Mouse (Mus musculus) kidney, postnatal 14 days (tissue): ENCODE results near the gene Sel1l.
"Not testable (repeated sequence)": the region's sequence is repeated elsewhere in the genome, so short reads cannot be mapped to it uniquely, and the experiment has no call there.

ENCODE experiments used
- DNase-seq: peaks from one replicate; pipeline ENCODE4 v3.0.0; 2022; ENCODE audit warnings: mixed read lengths

Sel1l gene

DNA sequence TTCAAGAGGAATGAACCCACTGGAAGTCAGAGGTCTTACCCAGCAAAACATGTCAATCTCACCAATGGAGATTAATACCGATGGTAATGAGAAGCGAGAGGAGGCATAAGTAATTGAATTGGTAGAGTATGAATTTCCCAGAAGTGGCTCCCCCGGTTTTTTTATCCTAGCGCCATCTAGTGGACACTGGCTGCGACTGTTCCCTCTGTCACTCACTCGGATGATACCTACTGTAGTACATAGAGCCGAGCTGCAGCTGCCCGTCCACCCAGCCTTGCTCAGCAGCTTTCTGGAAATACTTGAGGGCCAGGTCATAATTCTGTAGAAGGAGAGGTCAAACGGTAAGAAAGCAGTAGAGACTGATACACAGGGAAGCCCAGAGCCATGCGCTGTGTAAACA is 33.0 kb downstream of the Sel1l start:
- peak; percentile 58 for DNase-seq

DNA sequence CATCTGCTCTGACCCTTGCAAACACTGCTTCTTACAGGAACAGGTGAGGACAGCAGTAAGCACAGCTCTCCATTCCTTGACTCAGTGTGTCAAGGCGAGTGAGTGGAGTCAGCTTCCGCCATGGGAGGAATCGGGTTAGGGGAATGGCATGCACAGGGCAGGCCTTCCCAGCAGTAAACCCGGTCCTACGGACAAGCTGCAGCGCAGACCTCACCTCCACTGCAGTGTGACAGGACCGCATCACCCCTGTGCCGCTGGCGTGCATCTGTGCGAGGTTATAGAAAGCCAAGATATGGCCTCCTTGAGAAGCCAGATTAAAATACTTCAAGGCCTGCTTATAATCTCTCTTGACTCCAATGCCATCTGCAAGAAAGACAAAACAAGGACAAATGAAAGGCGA is 33.4 kb downstream of the Sel1l start:
- DNase-seq: no peak

DNA sequence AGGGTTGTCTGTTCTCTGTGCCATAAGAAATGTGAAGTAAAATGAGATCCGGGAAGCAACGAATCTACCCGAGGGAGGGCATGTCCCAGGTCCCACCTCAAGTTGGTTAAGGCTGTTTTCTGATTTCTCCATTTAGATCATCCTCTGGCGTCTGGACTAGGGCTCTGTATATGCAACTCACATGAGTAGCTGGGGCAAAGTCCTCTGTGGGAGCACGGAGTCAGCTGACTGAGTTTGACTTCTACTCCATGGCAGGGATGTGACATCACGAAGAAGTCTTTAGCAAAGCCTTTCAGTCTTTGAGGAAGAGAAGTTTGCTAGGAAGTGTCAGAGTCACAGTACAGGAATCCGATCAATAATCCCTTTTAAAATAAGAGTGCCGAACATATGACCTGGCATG is 40.0 kb downstream of the Sel1l start:
- no peak for DNase-seq

DNA sequence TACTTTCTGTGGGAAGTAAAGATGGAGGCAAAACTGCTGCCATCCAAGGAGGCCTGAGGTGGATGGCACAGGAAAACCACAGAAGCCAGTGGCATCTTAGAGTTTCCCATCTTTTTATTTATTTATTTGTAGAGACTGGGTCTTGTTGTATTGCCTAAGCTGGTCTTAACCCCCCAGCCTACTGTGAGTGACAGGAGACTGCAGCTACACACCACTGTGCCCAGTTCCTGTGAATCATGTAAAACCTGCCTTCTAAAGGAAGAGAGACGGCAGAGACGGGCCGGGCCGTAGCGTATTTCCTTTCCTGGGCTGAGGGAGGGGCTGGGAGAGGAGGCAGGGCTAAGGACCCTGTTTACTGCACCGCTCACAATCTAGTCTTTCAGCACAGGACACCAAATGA is 41.2 kb downstream of the Sel1l start:
- no peak for DNase-seq

DNA sequence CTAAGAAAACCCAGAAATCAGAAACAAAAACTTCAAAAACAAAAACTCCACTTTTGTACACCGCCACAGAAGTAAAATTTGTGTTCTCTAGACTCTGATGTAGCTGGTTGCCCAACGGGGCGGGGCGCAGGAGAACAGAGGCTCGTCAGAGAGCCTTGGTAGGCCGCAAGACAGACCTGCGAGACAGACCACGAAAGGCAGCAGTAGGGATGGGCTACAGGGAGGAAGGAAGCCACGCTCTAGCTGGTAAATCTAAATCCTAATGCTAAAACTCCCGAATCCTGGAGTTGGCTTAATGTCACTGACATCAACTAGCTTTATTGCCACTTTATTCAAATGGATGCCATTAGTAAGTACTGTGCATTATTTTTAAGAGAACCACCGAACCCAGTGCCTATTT is 41.9 kb downstream of the Sel1l start:
- DNase-seq: no peak

DNA sequence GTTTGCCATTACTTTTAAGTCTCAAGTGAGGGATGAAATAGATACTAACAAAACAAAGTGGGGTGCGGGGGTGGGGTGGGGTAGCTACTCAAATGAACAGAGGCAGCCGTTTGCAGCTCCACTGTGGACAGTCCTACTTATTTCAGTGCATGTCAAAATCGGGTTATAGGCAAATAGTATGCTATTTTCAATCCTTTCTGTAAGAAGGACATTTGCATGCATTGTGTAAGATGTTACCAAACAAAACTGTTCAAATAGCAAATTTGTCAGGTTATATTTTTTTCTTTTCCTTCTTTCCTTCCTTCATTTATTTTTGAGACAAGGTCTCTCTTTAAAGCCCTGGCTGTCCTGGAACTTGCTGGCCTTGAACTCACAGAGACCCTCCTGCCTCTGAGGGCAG is 44.7 kb downstream of the Sel1l start:
- DNase-seq: no peak

DNA sequence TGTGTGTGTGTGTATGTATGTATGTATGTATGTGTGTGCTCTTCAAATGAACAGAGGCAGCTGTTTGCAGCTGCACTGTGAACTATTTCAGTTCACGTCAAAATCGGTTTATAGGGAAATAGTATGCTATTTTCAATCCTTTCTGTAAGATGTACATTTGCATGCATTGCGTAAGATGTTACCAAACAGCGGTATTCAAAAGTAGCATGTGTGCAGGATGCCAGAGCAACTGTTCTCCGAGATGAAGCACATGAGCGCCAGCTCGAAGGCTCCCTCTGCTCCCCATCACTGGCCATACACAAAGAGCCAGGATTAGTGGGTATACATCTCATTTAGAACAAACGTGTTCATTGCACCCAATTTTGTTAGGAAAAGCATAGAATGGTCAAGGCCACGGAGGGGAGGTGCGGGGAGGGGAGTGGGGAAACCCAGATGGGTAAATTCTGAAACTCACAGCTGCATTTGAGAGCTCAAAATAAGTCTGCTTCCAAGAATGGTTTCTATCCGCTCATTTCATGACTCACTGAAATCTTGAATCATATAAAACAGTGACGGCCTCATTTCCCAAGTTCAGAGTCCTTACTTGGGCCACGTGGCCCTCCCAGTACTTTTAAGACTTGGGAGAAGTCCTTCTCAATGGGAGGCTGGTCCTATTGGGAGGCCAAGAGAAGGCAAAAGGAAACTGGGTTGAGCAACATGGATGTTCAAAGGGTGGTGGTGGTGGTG is 45.6 kb downstream of the Sel1l start:
- no peak for DNase-seq

DNA sequence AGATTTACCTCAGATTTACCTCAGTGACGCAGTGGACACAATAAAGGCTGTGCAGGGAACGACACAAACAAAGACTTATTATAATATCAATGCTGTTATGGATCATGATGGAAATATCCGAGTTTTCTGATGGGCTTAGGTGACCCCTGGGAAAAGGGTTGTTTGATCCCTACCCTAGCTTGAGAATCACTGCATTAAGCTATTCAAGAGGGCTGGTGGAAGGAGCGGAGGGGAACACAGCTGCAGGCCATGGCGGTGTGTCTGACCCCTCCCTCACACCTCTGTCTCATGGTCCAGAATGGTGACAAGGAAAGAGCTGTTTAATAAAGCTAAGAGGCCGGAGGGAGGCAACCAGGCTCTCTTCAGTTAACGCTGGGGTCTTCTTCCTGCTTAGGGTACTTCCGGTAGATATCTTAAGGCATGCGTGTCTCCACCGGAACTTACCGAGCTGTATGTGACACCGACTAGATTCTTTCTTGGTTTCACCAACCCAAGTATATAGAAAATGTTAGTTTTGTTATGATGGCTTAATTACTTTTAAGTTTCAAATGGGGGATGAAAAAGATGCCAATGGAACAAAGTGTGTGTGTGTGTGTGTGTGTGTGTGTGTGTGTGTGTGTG is 46.3 kb downstream of the Sel1l start:
- no peak for DNase-seq

DNA sequence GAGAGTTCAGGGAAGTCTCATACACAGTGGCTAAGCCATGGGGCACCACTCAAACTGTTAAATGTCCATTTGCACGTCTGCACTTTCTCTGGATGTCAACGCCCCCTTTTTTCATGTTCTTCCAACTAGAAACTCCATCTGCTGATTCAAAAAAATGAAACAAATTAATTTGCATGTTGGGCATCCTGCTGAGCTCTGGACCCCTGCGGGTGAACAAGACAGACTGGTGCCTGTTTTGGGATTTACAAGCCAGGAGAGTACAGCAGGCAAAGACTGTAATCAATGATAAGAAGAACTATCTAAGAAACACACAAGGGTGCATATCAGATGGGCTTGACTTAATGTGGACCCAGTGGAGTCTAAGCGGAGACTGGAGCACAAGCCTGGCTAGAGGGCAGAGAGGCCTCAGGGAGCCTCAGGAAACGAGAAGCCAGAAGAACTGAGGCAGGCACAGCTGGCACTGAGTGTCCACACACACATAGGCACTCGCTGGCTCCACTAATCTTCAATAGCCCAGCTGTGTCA is 48.0 kb downstream of the Sel1l start:
- no peak for DNase-seq

DNA sequence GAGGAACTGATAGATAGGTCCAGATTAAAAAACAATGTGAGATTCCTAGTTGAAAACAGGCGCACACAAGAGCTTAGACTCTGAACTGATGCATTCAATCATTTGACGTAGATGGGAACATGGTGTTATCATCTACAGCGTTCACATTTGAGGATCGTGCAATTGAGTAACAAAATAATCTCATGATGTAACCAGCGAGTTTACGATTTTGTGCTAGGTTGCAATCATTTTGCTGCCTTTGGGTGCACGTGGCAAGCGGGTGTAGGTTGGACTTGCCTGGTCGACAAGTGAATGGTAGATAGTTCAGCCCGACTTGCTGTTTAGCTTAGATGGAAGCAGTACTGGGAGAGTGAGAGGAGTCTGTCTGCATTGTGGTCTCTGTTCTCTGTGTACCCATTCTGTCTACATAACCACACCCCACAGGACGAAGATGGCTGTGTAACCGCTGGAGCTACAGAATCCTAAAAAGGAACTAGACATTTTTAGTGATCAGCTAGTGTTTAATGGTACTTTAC is 49.1 kb downstream of the Sel1l start:
- no peak for DNase-seq

DNA sequence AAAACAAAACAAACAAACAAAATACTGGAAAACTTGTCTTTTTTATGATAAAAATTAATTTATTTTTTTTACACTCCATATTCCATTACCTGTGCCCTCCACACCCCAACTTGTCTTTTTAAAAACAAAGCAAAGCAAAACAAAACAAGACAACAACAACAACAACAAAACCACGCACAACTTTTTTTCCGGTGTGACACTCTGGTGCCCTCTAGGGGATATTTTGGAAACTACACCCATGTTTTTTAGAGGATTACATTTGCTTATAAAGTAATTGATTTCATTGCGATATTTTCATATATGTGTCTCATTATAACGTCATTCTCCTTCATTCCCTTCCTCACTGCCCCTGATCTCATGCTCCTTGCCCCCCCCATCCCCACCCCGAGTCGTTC is 49.6 kb downstream of the Sel1l start:
- DNase-seq: peak; percentile 30

DNA sequence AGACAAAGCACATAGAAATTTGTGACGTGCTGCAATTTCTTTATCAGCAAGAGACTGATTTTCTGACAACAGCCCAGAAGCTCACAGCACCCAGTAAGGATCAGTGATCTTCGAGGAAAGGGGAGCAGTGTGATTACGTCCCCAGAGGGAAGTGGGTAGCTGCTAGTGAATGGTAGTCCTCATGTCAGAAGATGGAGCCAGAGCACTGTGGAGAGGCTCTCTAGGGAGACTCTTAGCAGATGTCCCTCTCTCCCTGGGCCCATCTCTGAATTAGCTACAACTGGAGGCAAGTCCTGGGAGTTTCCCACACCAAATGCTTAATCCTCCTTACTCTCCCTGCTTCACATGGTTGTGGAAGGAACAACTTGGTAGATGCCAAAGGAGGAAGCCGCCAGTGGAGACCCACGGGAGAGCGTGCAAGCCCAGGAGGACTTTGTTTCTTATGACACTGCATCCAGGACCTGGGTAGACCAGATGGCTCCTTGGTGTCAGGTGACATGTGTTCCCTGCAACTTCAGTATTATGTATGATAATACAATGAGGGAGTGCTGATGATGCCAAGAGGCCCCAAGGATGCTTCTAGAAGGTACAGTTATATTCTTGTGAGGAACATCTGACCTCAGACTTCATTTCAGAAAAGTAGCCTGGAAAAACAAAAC is 50.1 kb downstream of the Sel1l start:
- no peak for DNase-seq

DNA sequence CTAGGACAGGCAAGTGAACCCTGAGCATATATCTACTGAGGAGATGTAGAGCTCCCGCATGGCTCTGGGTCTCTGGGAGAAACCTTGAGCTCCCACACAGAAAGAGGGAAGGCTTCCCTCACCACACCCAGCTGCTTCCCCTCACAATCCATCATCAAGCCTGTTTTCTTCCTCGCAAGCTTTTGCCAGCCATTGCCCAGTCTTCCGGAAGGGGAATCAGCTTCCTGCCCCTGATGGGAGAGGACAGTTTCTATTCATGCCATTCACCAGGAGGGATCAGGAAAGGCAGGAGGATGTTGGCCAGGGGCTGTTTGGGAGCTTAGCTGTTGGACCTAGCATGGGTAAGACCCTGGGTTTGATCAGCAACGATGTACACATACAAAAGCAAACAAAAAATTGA is 52.2 kb downstream of the Sel1l start:
- DNase-seq: peak; percentile 58

DNA sequence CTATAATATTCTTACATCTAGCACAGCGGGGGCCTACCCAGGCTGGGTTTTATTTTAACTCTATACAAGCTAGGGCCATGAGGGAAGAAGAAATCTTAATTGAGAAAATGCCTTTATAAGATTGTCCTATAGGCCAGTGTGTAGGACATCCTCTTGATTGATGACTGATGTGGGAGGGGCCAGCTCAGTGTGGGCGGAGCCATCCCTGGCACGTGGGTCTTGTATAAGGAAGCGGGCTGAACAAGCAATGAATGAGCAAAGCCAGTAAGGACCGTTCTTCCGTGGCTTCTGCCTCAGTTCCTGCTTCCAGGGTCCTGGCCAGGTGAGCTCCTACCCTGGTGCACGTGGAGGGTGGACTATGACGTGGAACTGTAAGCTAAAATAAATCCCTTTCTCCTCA is 55.7 kb downstream of the Sel1l start:
- no peak for DNase-seq

DNA sequence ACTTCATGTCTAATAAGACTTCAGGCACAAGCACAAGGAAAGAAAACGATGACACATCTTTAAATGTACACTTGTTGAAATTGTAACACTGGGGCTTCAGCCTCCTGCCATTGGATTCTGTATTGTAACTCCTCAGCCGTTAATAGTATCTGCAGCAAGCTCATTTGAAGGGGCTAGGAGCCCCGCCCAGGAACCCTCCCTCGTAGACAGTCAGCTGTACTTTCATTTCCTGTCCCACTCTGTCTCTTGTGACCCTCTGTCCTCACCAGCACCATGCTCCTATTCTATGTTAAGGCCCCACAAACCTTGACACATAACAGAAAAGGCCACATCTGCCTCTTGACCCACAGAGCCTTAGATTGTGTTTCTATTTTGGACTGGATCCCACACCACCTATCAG is 57.1 kb downstream of the Sel1l start:
- DNase-seq: no peak

DNA sequence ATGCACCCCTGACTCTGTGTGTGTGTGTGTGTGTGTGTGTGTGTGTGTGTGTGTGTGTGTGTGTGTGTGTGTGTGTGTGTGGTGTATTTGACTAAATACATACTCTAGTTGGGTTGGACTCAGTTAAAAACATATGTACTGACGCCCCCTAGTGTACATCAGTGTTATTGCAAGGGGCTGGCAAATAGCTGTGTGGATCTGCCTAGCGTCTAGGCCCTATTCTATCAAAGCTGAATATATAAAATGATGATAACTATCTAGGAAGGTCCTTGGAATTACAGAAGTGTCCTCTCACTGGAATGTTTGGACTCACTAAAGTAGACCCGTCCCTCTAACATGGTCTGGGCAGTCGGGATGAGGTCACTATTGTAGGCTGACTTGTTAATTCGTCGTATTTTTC is 59.2 kb downstream of the Sel1l start:
- DNase-seq: peak; percentile 74

DNA sequence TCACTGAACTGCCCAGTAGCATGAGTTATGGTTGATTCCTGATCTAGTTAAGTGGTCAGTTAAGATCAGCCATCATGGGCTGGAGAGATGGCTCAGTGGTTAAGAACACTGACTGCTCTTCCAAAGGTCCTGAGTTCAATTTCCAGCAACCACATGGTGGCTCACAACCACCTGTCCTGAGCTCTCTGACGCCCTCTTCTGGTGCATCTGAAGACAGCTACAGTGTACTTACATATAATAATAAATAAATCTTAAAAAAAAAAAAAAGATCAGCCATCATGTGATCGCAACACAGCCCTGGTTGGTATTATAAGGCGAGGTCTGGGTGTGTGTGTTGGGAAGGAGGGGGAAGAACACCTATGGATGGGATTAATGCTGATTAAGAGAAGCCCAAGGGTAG is 60.5 kb downstream of the Sel1l start:
- not testable (repeated sequence) for DNase-seq

DNA sequence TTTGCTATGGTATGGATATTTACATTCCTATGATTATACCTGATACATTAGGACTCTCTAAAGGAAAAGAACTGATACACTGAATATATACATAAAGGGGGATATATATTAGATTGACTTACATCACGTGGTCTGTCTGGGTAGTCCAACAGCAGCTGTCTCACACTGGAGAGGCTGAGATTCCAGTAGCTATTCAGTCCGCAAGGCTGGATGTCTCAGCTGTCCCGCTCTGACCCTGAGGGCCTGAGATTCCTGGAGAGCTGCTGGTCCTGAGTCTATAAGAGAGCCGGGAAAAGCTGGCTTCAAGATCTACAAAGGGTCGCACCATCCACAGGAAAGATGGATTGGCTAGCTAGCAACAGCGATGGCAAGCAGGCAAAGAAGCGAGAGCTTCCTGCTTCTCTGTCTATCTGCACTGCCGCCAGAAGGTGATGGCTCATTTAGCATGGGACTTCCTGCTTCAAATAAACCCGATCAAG is 61.0 kb downstream of the Sel1l start, which contains the start of gene Ston2:
TSS of gene Ston2 (minus strand) at position 429 of the 479 bp plus-strand sequence.
- DNase-seq: no peak

DNA sequence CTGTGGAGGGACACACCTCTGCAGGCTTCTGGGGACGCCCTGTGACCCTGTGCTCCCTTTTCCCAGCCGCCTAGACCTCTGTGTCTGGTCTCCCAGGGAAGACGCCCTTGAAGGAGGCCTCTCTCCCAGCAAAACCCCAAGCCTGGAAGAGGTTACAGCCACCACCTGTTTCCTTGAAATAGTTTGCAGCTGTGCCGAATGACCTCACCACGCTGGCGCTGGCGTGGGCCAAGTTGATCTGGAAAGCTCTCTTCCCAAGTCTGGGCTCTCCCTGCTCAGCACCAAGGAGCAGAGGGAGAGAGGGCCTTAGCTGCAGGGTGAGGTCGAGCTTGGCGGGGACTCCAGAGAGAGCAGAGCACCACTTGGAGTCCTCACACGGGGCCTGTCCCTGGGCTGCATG is 62.6 kb downstream of the Sel1l start:
- no peak for DNase-seq

DNA sequence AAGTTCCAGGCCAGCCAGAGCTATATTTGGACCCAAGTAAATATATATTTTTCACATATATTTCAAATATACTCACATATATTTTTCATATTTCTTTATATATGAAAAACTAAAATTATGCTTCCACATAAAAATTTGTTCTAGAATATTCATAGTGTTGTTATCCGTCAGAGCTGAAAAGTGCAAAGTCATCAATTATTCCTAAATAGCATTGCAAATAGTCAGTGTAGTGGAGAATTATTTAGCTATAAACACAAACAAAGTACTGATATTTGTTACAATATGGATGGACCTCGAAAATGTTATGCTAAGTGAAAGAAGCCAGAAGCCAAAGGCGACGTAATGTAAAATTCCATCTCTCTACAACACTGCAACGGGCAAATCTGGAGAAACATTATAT is 67.5 kb downstream of the Sel1l start:
- DNase-seq: no peak

DNA sequence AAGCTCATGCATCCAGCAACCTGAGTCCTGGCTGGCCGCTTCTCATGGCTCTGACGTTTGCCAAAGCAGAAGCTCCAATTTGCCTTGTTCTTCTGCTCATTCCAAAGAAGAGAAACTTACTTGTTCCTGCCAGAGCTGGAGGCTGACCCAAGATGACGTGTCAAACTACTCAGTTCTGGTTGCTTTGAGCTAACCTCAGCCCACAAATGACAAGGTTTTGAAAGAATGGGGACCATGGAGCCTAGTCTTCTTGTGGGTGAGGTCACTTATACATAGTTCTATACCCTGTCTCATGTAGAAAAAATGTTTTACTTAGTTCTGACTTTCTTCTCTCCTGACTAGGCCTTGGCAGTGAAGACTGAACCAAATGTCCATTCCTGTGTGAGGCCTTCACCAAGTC is 68.4 kb downstream of the Sel1l start:
- DNase-seq: no peak

DNA sequence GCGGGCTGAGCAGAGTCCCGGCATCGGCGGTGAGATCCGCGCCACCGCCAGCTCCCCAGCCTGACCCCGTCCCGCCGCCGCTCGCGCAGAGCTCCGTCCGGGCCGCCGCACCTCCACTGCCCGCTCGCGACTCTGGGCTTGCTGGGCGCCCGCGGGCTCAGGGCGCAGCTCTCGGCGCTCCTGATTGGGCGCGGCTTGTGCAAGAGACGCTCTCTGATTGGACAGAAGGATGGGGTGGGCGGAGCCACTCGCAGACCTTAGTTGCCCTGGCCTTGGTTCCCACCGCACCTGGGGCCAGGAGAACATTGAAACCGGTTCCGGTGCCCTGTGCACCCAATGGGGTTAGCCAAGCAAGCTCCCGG is 70.0 kb downstream of the Sel1l start:
- peak; percentile 92 for DNase-seq

DNA sequence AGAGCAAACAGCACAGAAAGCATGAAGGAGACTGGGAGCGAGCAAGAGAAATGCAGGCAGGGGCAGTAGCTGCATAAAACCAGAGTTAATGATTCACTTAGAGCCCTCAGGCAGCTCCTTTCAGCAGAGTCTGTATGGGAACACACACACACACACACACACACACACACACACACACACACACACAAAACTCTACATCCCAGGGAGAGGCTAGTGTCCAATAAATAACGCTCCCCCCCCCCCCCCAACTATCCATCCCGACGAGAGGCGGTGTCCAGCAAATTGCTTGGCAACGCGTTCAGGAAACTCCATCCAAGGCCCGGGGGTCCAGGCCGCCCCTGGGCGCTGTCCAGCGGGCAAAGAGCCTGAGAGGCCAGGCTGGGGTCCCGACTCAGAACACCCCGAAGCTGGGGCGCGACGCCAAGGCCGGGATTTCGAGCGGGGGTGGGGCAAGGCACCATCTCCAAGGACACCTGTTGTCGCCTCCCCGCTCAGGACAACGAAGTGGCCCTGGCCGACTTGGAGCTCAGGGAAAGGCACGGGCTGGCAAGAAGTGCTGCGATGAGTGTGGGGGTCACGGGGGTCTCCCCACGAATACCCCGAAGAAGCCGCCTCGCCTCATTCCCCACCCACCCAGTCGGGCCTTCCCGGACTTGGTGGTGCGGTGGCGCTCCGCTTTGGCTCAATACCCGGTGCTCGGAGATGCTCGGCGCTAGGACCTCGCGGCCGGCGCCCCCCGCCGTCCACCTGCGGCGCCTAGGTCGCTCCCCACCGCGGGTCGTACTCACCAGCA is 70.5 kb downstream of the Sel1l start:
- DNase-seq: peak; percentile 79
